Mouse (Mus musculus) monocyte, adult 5-6 weeks (primary cell): ENCODE measurements around the gene Hexb. TPM values are rescaled to one million over a fixed set of nuclear protein-coding genes. Genes with fewer than 3 reads are reported as not detected.
"Not testable (repeated sequence)": the region's sequence is repeated elsewhere in the genome, so short reads cannot be mapped to it uniquely, and the experiment has no call there.

ENCODE experiments used
- ATAC-seq: fragments of 153-309, 156-312 bp; replicated peaks from 2 replicates; pipeline ENCODE4 v1.8.0; 2017; ENCODE audit warnings: mild to moderate bottlenecking; ENCODE audit not compliant: low TSS enrichment, insufficient number of reproducible peaks, severe bottlenecking, poor library complexity, low FRiP score
- total RNA-seq: library from RNA; stranded (forward); fragments of 200-1000, 200-491, 200-594 nt; gene quantifications from 3 replicates; pipeline ENCODE4 v1.2.3, GENCODE M21; 2017

Hexb gene
- total RNA-seq, 1 experiment from 2014 or later: 103 TPM

- no peak for ATAC-seq
Observed at GRCm38 (mm10) chr13:97192649-97193048, 5.5 kb downstream of the Hexb start.

GRCm38 (mm10) chr13:97187693-97188092, 10.5 kb downstream of the Hexb start:
- peak; percentile 88 for ATAC-seq

- ATAC-seq: no peak
Observed at GRCm38 (mm10) chr13:97186346-97186745, 11.8 kb downstream of the Hexb start.

- ATAC-seq: no peak
Observed at GRCm38 (mm10) chr13:97184656-97185055, 13.5 kb downstream of the Hexb start.

- ATAC-seq: no peak
Observed at GRCm38 (mm10) chr13:97184168-97184567, 14.0 kb downstream of the Hexb start.

GRCm38 (mm10) chr13:97182821-97183220, 15.3 kb downstream of the Hexb start:
- ATAC-seq: no peak

GRCm38 (mm10) chr13:97180113-97180828, 17.9 kb downstream of the Hexb start:
- no peak for ATAC-seq

GRCm38 (mm10) chr13:97178943-97179342, 19.2 kb downstream of the Hexb start:
- no peak for ATAC-seq

GRCm38 (mm10) chr13:97176731-97177130, 21.4 kb downstream of the Hexb start:
- no peak for ATAC-seq

- ATAC-seq: no peak
Observed at GRCm38 (mm10) chr13:97175520-97176264, 22.5 kb downstream of the Hexb start.

- peak; percentile 78 for ATAC-seq
Observed at GRCm38 (mm10) chr13:97145834-97146233, 52.3 kb downstream of the Hexb start.

GRCm38 (mm10) chr13:97142321-97142720, 55.8 kb downstream of the Hexb start:
- no peak for ATAC-seq

- ATAC-seq: not testable (repeated sequence)
Observed at GRCm38 (mm10) chr13:97138404-97138931, 59.7 kb downstream of the Hexb start.

GRCm38 (mm10) chr13:97137466-97138400, 60.4 kb downstream of the Hexb start, which contains the start of the genes Gfm2 and Nsa2:
Gene Gfm2 (plus strand): TSS chr13:97137937.
Gene Nsa2 (minus strand): TSS chr13:97137937.
- ATAC-seq: peak; percentile 98

- ATAC-seq: not testable (repeated sequence)
Observed at GRCm38 (mm10) chr13:97130413-97130812, 67.7 kb downstream of the Hexb start.

GRCm38 (mm10) chr13:97129654-97130053, 68.5 kb downstream of the Hexb start:
- peak; percentile 56; the same call in 1 of the 2 replicates for ATAC-seq
